Mouse (Mus musculus) ZHBTc4 (cell line): ENCODE results near the gene Srrm2.

Source experiments
- DNase-seq: peaks from one replicate; pipeline ENCODE4 v3.0.0-alpha.2; 2011; ENCODE audit warnings: low read depth, low spot score

Gene Srrm2

GRCm38 (mm10) chr17:23804426-23805085, 14.2 kb downstream of the Srrm2 start:
- no peak for DNase-seq

- DNase-seq: peak; percentile 88
Measured at GRCm38 (mm10) chr17:23806867-23807266, 16.5 kb downstream of the Srrm2 start.

GRCm38 (mm10) chr17:23807918-23808317, 17.6 kb downstream of the Srrm2 start:
- DNase-seq: no peak

- no peak for DNase-seq
Measured at GRCm38 (mm10) chr17:23815641-23816040, 25.3 kb downstream of the Srrm2 start.

GRCm38 (mm10) chr17:23818579-23818978, 28.2 kb downstream of the Srrm2 start:
- DNase-seq: no peak

GRCm38 (mm10) chr17:23819235-23819634, 28.9 kb downstream of the Srrm2 start:
- DNase-seq: no peak

GRCm38 (mm10) chr17:23820731-23821130, 30.4 kb downstream of the Srrm2 start:
- DNase-seq: no peak

GRCm38 (mm10) chr17:23822094-23822493, 31.8 kb downstream of the Srrm2 start:
- DNase-seq: peak; percentile 57

- DNase-seq: no peak
Measured at GRCm38 (mm10) chr17:23823018-23823417, 32.7 kb downstream of the Srrm2 start.

GRCm38 (mm10) chr17:23823614-23824013, 33.3 kb downstream of the Srrm2 start:
- no peak for DNase-seq

- DNase-seq: no peak
Measured at GRCm38 (mm10) chr17:23825591-23825990, 35.3 kb downstream of the Srrm2 start.

GRCm38 (mm10) chr17:23828271-23829001, 38.1 kb downstream of the Srrm2 start:
- peak; percentile 90 for DNase-seq

GRCm38 (mm10) chr17:23829064-23829619, 38.8 kb downstream of the Srrm2 start, which contains the start of gene Elob:
Gene Elob (minus strand): TSS chr17:23829136.
- DNase-seq: peak; percentile 91

- no peak for DNase-seq
Measured at GRCm38 (mm10) chr17:23831201-23831600, 40.9 kb downstream of the Srrm2 start.

- no peak for DNase-seq
Measured at GRCm38 (mm10) chr17:23836006-23836575, 45.8 kb downstream of the Srrm2 start, which contains the start of gene Prss33. Gene Prss33 (minus strand): TSS chr17:23836056.

GRCm38 (mm10) chr17:23841145-23841544, 50.8 kb downstream of the Srrm2 start:
- peak; percentile 82 for DNase-seq

- peak; percentile 85 for DNase-seq
Measured at GRCm38 (mm10) chr17:23843141-23843811, 52.9 kb downstream of the Srrm2 start.

GRCm38 (mm10) chr17:23843812-23844273, 53.5 kb downstream of the Srrm2 start, which contains the start of the genes Prss32 and Prss41:
Gene Prss32 (plus strand): TSS chr17:23843855.
Gene Prss41 (minus strand): TSS chr17:23844172.
- peak; percentile 87 for DNase-seq

GRCm38 (mm10) chr17:23850028-23850427, 59.7 kb downstream of the Srrm2 start:
- DNase-seq: no peak

GRCm38 (mm10) chr17:23850853-23851749, 60.8 kb downstream of the Srrm2 start:
- peak; percentile 87 for DNase-seq
